Mouse (Mus musculus): ENCODE measurements around the gene Rab25. TPM values are rescaled to one million over a fixed set of nuclear protein-coding genes. Genes with fewer than 3 reads are reported as not detected.
"Not testable (repeated sequence)": the region's sequence is repeated elsewhere in the genome, so short reads cannot be mapped to it uniquely, and the experiment has no call there.

The Rab25 gene
- polyA plus RNA-seq (2017; shearing (Covaris generic)), result not detected

- ATAC-seq, result no peak
Measured at GRCm38 (mm10) chr3:88548180-88548917, at the start of gene Rab25. TSS of gene Rab25 (minus strand) at chr3:88548300.

- ATAC-seq, result not testable (repeated sequence)
Measured at GRCm38 (mm10) chr3:88596547-88596946, 48.4 kb upstream of the Rab25 start.

- no peak for ATAC-seq
Measured at GRCm38 (mm10) chr3:88593893-88594580, 45.9 kb upstream of the Rab25 start.

DNA sequence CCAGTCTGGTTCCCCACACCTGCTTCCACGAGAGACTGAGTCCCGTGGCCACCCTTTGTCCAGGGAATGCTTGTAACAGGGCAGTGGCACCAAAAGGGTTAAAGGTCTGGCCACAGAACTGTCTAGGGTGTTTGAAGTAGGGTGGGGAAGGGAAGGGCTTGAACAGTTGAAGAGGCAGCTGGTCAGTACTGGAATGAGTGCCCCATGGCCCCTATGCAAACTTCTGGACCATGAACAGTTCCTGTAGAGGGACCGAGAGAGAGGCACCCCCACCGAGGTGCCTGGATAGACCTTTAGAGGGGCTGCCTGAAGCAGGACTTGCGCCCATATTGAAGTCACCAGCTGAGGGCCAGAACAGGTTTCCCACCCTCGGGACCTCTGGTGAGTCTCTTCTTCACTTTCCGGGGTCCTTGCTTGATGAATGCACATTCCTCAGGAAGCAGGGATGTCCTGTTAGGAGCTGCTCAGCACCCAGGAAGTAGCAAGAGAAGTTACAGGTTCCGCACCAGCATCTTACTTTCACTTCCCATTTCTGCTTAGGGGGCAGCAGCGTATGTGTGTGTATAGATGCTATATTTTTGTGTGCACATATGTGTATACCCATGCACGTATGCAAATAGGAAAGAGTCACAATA lies 45.0 kb upstream of the Rab25 start:
- ATAC-seq, result peak; percentile 64

GRCm38 (mm10) chr3:88591950-88592731 lies 44.0 kb upstream of the Rab25 start:
- ATAC-seq, result peak; percentile 70

DNA sequence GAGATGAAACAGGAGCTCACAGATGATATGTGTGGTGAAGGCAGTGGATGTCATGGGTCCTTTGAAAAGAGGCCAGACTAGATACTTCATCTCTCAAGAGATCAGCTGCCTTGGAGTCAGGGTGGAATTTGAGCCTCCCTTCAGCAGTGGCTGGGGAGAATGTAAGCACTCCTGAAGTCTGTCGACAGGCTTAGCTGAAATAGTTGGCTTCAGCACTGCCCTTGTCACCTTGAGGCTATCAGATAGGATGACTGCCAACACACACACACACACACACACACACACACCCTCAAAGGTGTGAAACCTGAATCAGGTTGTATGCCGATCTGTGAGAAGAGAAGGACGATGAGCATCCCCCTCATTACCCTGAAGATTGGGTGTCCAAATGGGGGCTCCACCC lies 42.9 kb upstream of the Rab25 start:
- ATAC-seq, result no peak

DNA sequence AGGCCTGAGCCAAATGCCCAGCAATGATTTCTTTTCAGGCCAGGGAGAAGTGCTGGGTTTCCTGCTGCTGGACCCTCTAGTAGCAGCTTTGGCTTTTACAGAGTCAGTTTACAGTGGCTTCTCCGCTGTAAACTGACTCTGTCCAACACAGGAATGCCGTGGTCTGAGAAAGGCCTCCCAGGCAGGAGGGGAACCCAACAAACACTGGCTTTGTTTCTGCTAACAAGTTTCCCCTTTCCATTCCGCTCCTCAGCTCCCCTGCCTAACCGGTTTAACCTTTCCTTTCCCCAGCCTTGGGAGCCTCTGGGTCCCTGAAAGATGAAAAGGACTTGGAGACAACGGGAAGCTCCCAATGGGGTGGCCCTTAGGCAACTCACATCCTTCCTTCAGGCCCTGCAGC lies 42.1 kb upstream of the Rab25 start:
- no peak for ATAC-seq

DNA sequence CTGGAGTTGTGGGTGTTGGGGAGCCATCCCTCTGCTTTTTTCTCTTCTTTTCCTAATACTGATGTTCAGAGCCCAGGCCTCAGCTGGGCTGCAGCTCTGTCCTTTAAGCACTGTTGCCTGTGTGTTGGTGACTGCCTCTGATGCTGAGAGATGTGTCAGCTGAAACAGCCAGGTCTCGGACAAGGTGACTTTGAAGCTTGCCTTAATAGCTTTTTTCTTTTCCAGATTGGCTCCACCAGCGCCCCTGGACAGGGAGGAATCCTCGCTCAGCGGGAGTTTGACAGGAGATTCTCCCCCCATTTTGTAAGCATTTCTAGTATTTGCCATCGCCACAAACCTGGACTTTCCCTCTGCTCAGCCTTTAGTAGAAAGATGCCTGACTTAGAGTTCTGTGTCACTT lies 38.5 kb upstream of the Rab25 start:
- no peak for ATAC-seq

DNA sequence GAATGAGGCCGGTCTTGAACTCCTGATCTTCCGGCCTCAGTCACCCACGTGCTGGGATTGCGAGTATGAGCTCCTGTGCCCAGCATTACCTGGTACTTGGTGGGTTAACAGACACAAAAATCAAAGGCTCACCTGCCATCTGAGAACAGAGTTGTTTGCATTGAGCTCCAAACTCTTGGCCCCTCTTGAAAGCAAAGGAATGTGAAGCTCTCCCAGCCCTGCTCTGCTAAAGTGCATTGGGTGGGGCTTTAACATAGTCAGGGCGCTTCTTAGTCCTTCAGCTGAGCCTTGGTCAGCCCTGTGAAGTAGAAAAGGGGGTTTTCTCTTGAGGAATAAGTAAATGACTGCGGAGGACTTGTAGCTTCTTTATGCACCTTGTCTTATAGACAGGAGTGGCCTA lies 37.7 kb upstream of the Rab25 start:
- no peak for ATAC-seq

GRCm38 (mm10) chr3:88579454-88580117 lies 31.5 kb upstream of the Rab25 start:
- peak; percentile 92 for ATAC-seq

DNA sequence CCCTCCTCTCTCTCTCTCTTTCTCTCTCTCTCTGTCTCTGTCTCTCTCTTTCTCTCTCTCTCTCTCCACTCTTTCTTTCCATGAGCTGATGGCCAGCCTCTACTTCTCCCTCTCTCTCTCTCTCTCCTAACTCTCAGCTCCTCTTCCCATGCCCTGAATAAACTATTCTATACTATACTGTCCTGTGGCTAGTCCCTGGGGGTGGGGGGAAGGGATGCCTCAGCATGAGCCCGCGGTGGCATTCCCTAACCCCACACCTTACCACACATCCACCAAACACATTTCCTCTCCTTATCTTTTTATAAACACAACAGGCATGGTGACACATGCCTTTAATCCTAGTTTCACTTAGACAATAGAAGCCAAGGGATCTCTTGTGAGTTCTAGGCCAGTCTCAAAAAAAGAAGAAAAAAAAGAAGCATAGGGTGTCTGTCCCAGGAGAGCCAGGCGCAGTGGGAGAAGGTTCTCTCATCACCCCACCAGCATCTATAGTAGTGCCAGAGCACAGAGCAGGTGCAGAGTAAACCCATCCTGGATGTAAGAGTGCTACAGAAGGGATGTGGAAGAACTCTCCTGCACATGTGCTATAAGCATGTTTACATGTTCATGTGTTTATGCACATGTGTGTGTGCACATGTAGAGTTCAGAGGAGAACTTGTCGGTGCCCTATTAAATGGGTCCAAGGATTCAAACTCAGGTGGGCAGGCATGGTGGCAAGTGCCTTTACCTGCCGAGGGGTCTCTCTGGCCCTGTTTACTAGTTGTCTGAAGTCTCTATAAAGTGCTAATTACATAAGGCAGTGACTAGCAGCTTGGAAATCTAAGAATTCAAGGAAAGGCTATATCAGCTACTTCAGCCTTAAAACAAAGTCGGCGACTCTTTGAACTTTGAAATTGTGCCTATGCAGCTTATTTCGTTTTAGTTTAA lies 30.7 kb upstream of the Rab25 start:
- ATAC-seq, result no peak

GRCm38 (mm10) chr3:88577846-88578245 lies 29.7 kb upstream of the Rab25 start:
- not testable (repeated sequence) for ATAC-seq

- ATAC-seq, result no peak
Measured at GRCm38 (mm10) chr3:88575540-88575939, 27.4 kb upstream of the Rab25 start, which contains the start of gene Ssr2. TSS of gene Ssr2 (plus strand) at chr3:88575876.

DNA sequence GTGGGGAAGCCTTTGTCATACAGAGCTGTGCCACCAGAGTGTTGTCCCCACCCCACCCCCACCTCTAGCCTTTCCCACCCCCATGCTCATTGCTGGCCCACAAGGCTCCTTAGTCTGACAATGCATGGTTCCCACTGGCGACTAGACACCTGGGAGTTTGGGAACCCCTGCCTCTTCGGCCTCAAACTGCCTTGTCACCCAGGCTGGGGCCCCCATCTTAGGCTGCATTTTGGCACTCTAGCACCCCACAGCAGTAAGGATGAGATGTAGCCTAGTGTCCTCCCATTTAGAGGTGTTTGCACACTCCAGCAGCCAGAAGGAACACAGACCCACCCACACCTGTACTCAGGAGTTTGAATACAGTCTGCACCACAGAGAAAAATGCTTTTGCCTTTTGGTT lies 25.7 kb upstream of the Rab25 start:
- ATAC-seq, result no peak

DNA sequence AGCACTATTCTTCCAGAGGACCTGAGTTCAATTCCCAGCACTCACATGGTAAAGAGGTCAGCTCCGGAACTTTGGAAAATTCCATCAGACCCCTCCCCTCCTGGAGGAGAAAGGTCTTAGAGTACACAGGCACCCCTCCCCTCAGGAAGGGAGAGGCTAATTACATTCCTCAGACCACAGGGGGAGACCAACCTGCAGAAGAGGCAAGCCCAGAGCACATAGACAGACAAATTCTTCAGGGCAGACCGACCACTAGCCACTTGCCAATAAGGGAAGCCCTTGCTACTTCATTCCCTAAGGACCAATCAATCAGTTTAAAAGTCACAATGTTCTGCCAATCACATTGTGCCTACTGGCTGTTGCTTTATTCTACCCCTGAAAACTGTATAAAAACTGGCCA lies 24.7 kb upstream of the Rab25 start:
- no peak for ATAC-seq

GRCm38 (mm10) chr3:88571856-88572255 lies 23.8 kb upstream of the Rab25 start:
- ATAC-seq, result no peak

DNA sequence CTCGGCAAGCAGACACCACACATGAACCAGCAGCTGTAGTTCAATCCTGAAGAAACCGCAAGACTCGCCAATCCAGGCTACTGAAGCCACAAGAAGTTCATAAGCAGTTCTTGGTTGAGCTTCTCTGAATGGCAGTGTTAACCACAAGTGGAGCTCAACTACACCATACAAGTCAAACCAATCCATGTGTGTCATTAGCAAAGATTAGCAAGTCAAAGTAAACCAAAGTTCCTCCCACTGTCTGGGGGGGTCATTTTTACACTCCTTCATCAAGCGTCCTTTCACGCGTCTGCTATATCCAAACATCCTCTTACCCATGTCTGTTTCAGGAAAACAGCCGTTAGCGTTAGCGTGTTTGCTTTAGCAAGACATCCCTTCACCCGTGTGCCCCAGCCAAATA lies 22.2 kb upstream of the Rab25 start:
- no peak for ATAC-seq

DNA sequence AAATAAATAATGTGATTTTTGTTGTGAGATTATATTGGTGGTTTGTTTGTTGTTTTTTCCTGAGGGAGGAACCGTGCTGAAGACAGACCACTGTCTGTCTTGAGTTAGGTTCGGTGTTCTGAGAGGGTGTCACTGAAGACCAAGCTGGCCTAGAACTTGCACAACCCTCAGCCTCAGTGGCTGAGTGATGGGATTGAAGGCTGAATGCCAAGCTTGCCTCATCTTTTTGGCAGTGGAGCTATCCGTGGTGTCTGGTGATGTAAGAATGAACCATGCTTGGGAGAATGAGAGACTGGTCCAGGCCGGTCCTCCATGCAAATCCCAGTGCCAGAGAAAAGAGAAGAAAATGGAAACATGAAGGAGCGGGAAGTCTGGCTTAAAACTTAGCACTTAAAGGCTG lies 21.6 kb upstream of the Rab25 start:
- ATAC-seq, result no peak

DNA sequence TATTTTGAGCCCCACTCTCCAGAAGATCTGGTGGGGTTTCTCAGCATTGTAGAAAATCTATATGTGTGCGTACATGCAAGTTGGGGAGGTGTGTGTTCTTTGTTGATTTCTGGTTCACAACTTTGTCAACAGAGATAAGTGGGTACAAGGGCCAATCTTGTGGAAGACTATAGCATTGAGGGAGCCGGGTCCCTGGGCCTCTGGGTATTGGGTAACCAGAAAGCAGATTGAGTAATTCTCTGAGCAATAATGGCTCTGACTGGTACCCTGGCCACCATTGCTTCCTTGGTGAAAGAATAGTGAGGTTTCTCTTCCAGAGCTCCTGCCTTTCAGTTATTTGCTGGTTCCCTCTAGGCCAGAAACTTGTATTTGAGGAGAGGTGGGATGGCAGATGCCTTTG lies 21.0 kb upstream of the Rab25 start:
- ATAC-seq, result no peak

DNA sequence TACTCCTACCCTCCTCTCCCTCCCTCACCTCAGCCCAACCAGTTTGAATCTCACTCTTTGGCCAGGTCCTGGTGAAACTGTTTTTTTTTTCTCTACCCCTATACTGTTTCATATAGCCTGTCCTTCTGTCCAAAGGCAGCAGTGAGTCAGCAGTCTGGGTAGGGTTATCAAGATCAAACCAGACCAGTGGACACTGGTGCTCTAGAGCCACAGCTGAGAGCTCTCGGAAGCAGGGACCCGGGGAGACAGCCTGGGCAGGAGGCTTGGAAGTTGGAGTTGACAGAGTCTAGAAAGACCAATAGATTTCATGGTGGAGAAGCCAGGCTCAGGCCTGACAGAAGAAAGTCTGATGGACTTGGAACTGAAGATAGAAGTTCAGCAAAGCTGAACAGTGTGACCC lies 20.5 kb upstream of the Rab25 start:
- no peak for ATAC-seq

DNA sequence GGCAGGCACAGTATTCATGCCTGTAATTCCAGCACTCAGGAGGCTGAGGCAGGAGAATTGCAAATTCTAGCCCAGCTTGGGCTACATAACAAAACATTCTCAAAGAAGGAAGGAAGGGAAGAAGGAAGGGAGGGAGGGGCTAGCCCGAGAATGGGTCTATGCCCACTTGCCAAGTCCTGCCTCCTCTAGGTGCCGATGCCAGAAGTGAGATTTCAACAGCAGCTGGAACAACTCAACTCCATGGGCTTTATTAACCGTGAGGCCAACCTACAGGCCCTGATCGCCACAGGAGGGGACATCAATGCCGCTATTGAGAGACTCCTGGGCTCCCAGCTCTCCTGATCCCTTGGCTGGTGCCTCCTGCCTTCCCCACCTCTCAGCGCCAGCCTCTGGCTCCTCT lies 19.8 kb upstream of the Rab25 start:
- ATAC-seq, result no peak

All from activated CD4-positive, CD25-positive, alpha-beta regulatory T cell, adult 4 months (primary cell).